Mouse (Mus musculus) heart, postnatal 0 days (tissue): Measurements from ENCODE around the gene Atp6v0d1.

Source experiments
- CTCF ChIP-seq: IDR thresholded peaks from 2 replicates; pipeline ENCODE4 v1.5.1; 2016; ENCODE audit warnings: antibody characterized with exemption, control low read depth, low read depth
- EP300 ChIP-seq: IDR thresholded peaks from 2 replicates; pipeline ENCODE4 v1.6.1; 2016; ENCODE audit warnings: antibody characterized with exemption, low read depth

DNA sequence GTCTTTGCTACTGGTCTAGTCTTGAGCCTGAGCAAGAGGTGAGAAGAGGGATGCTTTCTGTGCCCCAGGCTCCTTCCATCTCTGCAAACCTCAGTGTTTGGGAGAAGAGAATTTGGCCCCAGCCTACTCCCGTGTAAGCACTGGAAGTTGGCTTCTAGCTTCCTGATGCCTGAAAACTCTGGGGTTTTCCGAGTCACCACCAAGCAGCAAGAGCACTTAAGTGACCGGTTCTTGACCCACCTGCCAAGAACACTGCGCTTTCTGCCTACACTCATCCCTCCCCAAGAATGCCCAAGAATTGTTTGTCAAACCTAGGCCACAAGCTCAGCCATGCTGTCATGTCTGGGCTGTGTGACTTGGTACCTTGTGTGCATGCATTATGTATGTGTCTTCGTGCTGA lies 45.3 kb downstream of the Atp6v0d1 start:
- no peak for TF ChIP-seq CTCF
- TF ChIP-seq EP300, result no peak
